Mouse (Mus musculus): ENCODE data around the gene Brsk2. TPM values are rescaled to one million over a fixed set of nuclear protein-coding genes. Genes with fewer than 3 reads are reported as not detected.

Gene Brsk2
- total RNA-seq, 1 experiment, result 2.9 TPM

- H3K27ac ChIP-seq (ENCODE audit: insufficient read depth, low read depth, low read length, poor library complexity, severe bottlenecking), result no peak overlapping the region
- H3K36me3 ChIP-seq (ENCODE audit: control insufficient read depth, insufficient read depth, low read length, poor library complexity, severe bottlenecking), result no peaks in the 10 kb centered on the region
- in situ Hi-C loops (cut with MboI; ENCODE audit: low sequenced_read_pairs in 2 of 2, unreplicated experiment in 2 of 2), result no loop called here
These were observed 6.1 kb downstream of the Brsk2 start for GRCm38 (mm10) chr7:141955565-141956173.

DNA sequence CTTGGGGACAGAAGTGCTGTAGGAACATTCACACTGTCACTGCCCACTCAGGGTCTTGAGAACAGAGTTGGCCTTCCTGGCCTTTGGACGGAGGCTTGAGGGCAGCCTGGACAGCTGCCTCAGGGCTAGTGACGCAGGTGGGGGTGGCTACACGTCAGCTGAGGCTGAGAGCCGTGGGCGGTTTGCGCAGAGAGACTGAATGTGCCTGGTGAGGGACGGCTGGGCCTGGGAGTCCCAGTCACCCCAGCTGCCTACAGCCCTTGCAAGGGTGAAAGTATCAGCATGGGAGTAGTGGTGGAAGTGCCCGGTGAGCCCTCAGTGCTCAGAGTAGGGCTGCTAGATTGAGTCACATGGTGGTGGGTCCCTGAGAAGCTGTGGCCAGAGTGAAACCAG is 6.6 kb downstream of the Brsk2 start:
- DNase-seq (ENCODE audit: low read depth, low spot score), result no peak
- in situ Hi-C loops (cut with MboI; ENCODE audit: low sequenced_read_pairs in 2 of 2, unreplicated experiment in 2 of 2), result no loop called here
- Histone ChIP-seq H3K4me1 (ENCODE audit: control insufficient read depth in 2 of 2, insufficient read depth in 2 of 2, low read length in 2 of 2, poor library complexity in 1 of 2) (no peaks in the 10 kb centered on the region), H3K36me3 (ENCODE audit: control insufficient read depth, insufficient read depth, low read length, poor library complexity, severe bottlenecking) (no peaks in the 10 kb centered on the region), H3K27ac (ENCODE audit: insufficient read depth, low read depth, low read length, poor library complexity, severe bottlenecking) (no peak overlapping the region), H3K4me3 (ENCODE audit: insufficient read depth in 1 of 2, low read depth in 1 of 2, low read length in 2 of 2, poor library complexity in 1 of 2, severe bottlenecking in 1 of 2) (no peak overlapping the region), H3K9me3 (ENCODE audit: control insufficient read depth, insufficient read depth, low read depth, low read length) (no peaks in the 10 kb centered on the region), H3K9ac (ENCODE audit: insufficient read depth, low read depth, low read length, poor library complexity, severe bottlenecking) (no peak overlapping the region)
- TF ChIP-seq ZNF384 (IDR thresholded peaks at IDR 0.05; ENCODE audit: low read depth, low read length), result no peak
- TF ChIP-seq MAFK (IDR thresholded peaks at IDR 0.05; ENCODE audit: insufficient read depth, low read depth, low read length), result no peak
- TF ChIP-seq HCFC1 (IDR thresholded peaks at IDR 0.05; ENCODE audit: borderline replicate concordance, insufficient read depth, low read length), result no peak
- TF ChIP-seq ZC3H11A (IDR thresholded peaks at IDR 0.05; ENCODE audit: borderline replicate concordance, low read depth, low read length), result no peak
- no peak for TF ChIP-seq CHD2 (IDR thresholded peaks at IDR 0.05; ENCODE audit: low read depth, low read length)

More at GRCm38 (mm10) chr7:141955565-141956173, 6.1 kb downstream of the Brsk2 start:
- TF ChIP-seq MAFK (IDR thresholded peaks at IDR 0.05; ENCODE audit: insufficient read depth, low read depth, low read length) (no peak), HCFC1 (IDR thresholded peaks at IDR 0.05; ENCODE audit: borderline replicate concordance, insufficient read depth, low read length) (no peak), CHD2 (IDR thresholded peaks at IDR 0.05; ENCODE audit: low read depth, low read length) (no peak), ZNF384 (IDR thresholded peaks at IDR 0.05; ENCODE audit: low read depth, low read length) (no peak), ZC3H11A (IDR thresholded peaks at IDR 0.05; ENCODE audit: borderline replicate concordance, low read depth, low read length) (no peak)
- no peak overlapping the region for H3K9ac ChIP-seq (ENCODE audit: insufficient read depth, low read depth, low read length, poor library complexity, severe bottlenecking)
- no peaks in the 10 kb centered on the region for H3K9me3 ChIP-seq (ENCODE audit: control insufficient read depth, insufficient read depth, low read depth, low read length)
- no peaks in the 10 kb centered on the region for H3K4me1 ChIP-seq (ENCODE audit: control insufficient read depth in 2 of 2, insufficient read depth in 2 of 2, low read length in 2 of 2, poor library complexity in 1 of 2)
- no peak for DNase-seq (ENCODE audit: low read depth, low spot score)
- no peak overlapping the region for H3K4me3 ChIP-seq (ENCODE audit: insufficient read depth in 1 of 2, low read depth in 1 of 2, low read length in 2 of 2, poor library complexity in 1 of 2, severe bottlenecking in 1 of 2)

DNA sequence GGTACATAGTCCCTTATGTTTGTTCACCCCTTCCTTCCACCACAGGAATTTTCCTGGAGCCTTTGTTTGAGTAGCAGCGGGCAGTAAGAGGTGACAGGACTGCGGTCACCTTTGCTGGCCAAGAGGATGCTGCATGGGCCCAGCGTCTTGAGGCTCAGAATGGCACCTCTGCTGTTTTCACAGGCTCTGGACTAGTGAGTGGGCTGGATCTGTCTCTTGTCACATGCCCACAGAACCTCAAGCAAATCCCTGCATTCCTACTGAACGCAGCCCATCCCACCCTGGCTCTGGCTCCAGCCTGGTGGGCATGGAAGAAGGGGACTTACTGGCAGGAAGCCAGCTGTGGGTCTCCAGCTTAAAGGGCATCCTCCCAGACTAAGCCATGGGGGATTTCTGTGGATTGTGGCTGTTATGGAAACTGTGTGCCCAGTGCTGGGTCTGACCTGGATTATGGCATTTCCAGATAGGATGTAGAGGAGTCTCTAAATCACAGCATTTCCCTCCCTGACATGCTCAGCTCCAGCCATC is 8.0 kb downstream of the Brsk2 start:
- DNase-seq (ENCODE audit: low read depth, low spot score), result no peak
- H3K9me3 ChIP-seq (ENCODE audit: control insufficient read depth, insufficient read depth, low read depth, low read length), result no peaks in the 10 kb centered on the region
- H3K4me1 ChIP-seq (ENCODE audit: control insufficient read depth in 2 of 2, insufficient read depth in 2 of 2, low read length in 2 of 2, poor library complexity in 1 of 2), result no peaks in the 10 kb centered on the region
- no peak for TF ChIP-seq CHD2 (IDR thresholded peaks at IDR 0.05; ENCODE audit: low read depth, low read length)
- TF ChIP-seq ZNF384 (IDR thresholded peaks at IDR 0.05; ENCODE audit: low read depth, low read length), result no peak
- no peak for TF ChIP-seq HCFC1 (IDR thresholded peaks at IDR 0.05; ENCODE audit: borderline replicate concordance, insufficient read depth, low read length)
- TF ChIP-seq ZC3H11A (IDR thresholded peaks at IDR 0.05; ENCODE audit: borderline replicate concordance, low read depth, low read length), result no peak
- no peak for TF ChIP-seq MAFK (IDR thresholded peaks at IDR 0.05; ENCODE audit: insufficient read depth, low read depth, low read length)
- no peaks in the 10 kb centered on the region for H3K36me3 ChIP-seq (ENCODE audit: control insufficient read depth, insufficient read depth, low read length, poor library complexity, severe bottlenecking)
- in situ Hi-C loops (cut with MboI; ENCODE audit: low sequenced_read_pairs in 2 of 2, unreplicated experiment in 2 of 2), result no loop called here
- H3K27ac ChIP-seq (ENCODE audit: insufficient read depth, low read depth, low read length, poor library complexity, severe bottlenecking), result no peak overlapping the region
- no peak overlapping the region for H3K9ac ChIP-seq (ENCODE audit: insufficient read depth, low read depth, low read length, poor library complexity, severe bottlenecking)
- no peak overlapping the region for H3K4me3 ChIP-seq (ENCODE audit: insufficient read depth in 1 of 2, low read depth in 1 of 2, low read length in 2 of 2, poor library complexity in 1 of 2, severe bottlenecking in 1 of 2)

DNA sequence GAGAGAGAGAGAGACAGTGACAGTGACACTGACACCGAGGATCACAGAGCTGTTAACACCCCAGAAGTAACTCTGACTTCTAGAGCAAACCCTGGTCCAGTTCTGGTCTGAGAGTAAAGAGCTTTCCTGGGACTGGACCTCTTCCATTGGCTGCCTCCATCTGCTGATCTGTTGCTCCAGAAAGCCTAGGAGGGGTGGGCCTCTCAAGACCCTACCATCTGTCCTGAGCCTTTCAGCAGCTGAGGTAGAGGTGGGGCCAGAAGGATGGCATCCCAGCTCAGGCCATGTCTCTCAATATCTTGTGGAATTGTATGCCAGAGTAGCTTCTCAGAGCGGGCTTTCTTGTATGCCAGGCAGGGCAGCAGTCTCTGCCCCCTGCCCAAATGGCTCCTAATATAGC is 8.7 kb downstream of the Brsk2 start:
- TF ChIP-seq ZNF384 (IDR thresholded peaks at IDR 0.05; ENCODE audit: low read depth, low read length) (no peak), ZC3H11A (IDR thresholded peaks at IDR 0.05; ENCODE audit: borderline replicate concordance, low read depth, low read length) (no peak)
- H3K4me1 ChIP-seq (ENCODE audit: control insufficient read depth in 2 of 2, insufficient read depth in 2 of 2, low read length in 2 of 2, poor library complexity in 1 of 2), result no peaks in the 10 kb centered on the region
- in situ Hi-C loops (cut with MboI; ENCODE audit: low sequenced_read_pairs in 2 of 2, unreplicated experiment in 2 of 2), result no loop called here

DNA sequence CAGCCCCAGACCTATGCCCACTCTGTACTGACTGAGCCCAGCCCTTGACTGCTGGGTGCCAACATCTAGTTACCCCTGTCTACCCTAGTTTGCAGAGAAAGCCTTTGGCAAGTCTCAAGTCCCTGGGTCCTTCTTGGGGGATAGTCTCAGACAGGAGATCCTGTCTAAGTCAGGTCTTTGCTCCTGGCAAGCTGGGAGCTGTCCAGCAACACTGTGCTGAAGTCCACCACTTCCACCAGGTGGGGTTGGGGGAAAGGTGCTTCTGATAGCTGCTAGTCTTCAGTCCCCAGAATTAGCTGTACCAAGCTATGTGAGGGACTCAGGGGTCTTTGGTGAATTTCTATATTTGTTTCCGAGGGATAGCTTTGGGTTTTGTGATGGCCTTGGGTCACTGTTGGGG is 9.6 kb downstream of the Brsk2 start:
- Histone ChIP-seq H3K36me3 (ENCODE audit: control insufficient read depth, insufficient read depth, low read length, poor library complexity, severe bottlenecking) (no peaks in the 10 kb centered on the region), H3K4me1 (ENCODE audit: control insufficient read depth in 2 of 2, insufficient read depth in 2 of 2, low read length in 2 of 2, poor library complexity in 1 of 2) (no peaks in the 10 kb centered on the region), H3K9ac (ENCODE audit: insufficient read depth, low read depth, low read length, poor library complexity, severe bottlenecking) (no peak overlapping the region), H3K4me3 (ENCODE audit: insufficient read depth in 1 of 2, low read depth in 1 of 2, low read length in 2 of 2, poor library complexity in 1 of 2, severe bottlenecking in 1 of 2) (no peak overlapping the region), H3K9me3 (ENCODE audit: control insufficient read depth, insufficient read depth, low read depth, low read length) (no peaks in the 10 kb centered on the region), H3K27ac (ENCODE audit: insufficient read depth, low read depth, low read length, poor library complexity, severe bottlenecking) (no peak overlapping the region)
- no peak for DNase-seq (ENCODE audit: low read depth, low spot score)
- TF ChIP-seq ZC3H11A (IDR thresholded peaks at IDR 0.05; ENCODE audit: borderline replicate concordance, low read depth, low read length), result no peak
- TF ChIP-seq CHD2 (IDR thresholded peaks at IDR 0.05; ENCODE audit: low read depth, low read length), result no peak
- no peak for TF ChIP-seq MAFK (IDR thresholded peaks at IDR 0.05; ENCODE audit: insufficient read depth, low read depth, low read length)
- TF ChIP-seq HCFC1 (IDR thresholded peaks at IDR 0.05; ENCODE audit: borderline replicate concordance, insufficient read depth, low read length), result no peak
- TF ChIP-seq ZNF384 (IDR thresholded peaks at IDR 0.05; ENCODE audit: low read depth, low read length), result no peak
- in situ Hi-C loops (cut with MboI; ENCODE audit: low sequenced_read_pairs in 2 of 2, unreplicated experiment in 2 of 2), result no loop called here

More for the DNA sequence above, 8.7 kb downstream of the Brsk2 start:
- DNase-seq (ENCODE audit: low read depth, low spot score), result no peak
- Histone ChIP-seq H3K36me3 (ENCODE audit: control insufficient read depth, insufficient read depth, low read length, poor library complexity, severe bottlenecking) (no peaks in the 10 kb centered on the region), H3K9me3 (ENCODE audit: control insufficient read depth, insufficient read depth, low read depth, low read length) (no peaks in the 10 kb centered on the region), H3K4me3 (ENCODE audit: insufficient read depth in 1 of 2, low read depth in 1 of 2, low read length in 2 of 2, poor library complexity in 1 of 2, severe bottlenecking in 1 of 2) (no peak overlapping the region), H3K27ac (ENCODE audit: insufficient read depth, low read depth, low read length, poor library complexity, severe bottlenecking) (no peak overlapping the region), H3K9ac (ENCODE audit: insufficient read depth, low read depth, low read length, poor library complexity, severe bottlenecking) (no peak overlapping the region)
